Mouse (Mus musculus) stomach, postnatal 0 days (tissue): Measurements from ENCODE around the gene Slc1a3. TPM values are rescaled to one million over a fixed set of nuclear protein-coding genes. Genes with fewer than 3 reads are reported as not detected.

Experiments used
- ATAC-seq: fragments of 200-750 bp; cut with Nextera tagmentation; 2 replicates; pipeline ENCODE4 v1.8.0; 2017; ENCODE audit not compliant: low FRiP score, low TSS enrichment
- DNase-seq: peaks from one replicate; pipeline ENCODE4 v3.0.0-alpha.2; 2016; ENCODE audit warnings: low spot score
- H3K27ac ChIP-seq: fragments of 300-500 bp; sonication (generic); replicated peaks from 2 replicates; pipeline ENCODE4 v1.5.1; 2014; ENCODE audit warnings: mild to moderate bottlenecking, control low read depth
- H3K27me3 ChIP-seq: fragments of 300-500 bp; sonication (generic); 2 replicates; pipeline ENCODE4 v1.6.1; 2014; ENCODE audit warnings: low read length; ENCODE audit not compliant: control insufficient read depth, insufficient read depth
- H3K36me3 ChIP-seq: fragments of 300-500 bp; sonication (generic); 2 replicates; pipeline ENCODE4 v1.6.1; 2014; ENCODE audit warnings: low read length, mixed read lengths; ENCODE audit not compliant: control insufficient read depth, insufficient read depth
- H3K4me1 ChIP-seq: fragments of 300-500 bp; sonication (generic); replicated peaks from 2 replicates; pipeline ENCODE4 v1.6.1; 2014; ENCODE audit warnings: antibody characterized with exemption; ENCODE audit not compliant: control insufficient read depth, insufficient read depth
- H3K4me2 ChIP-seq: fragments of 300-500 bp; sonication (generic); replicated peaks from 2 replicates; pipeline ENCODE4 v1.6.1; 2014; ENCODE audit warnings: low read depth, mild to moderate bottlenecking, control low read depth, moderate library complexity
- H3K4me3 ChIP-seq: fragments of 300-500 bp; sonication (generic); 2 replicates; pipeline ENCODE4 v1.5.1; 2014; ENCODE audit warnings: low read depth, low read length, control low read depth
- H3K9ac ChIP-seq: fragments of 300-500 bp; sonication (generic); 2 replicates; pipeline ENCODE4 v1.6.1; 2014; ENCODE audit warnings: mild to moderate bottlenecking, low read length, control low read depth, mixed read lengths
- H3K9me3 ChIP-seq: fragments of 300-500 bp; sonication (generic); 2 replicates; pipeline ENCODE4 v1.6.1; 2016; ENCODE audit warnings: low read length; ENCODE audit not compliant: control insufficient read depth
- CTCF ChIP-seq: IDR thresholded peaks from 2 replicates; pipeline ENCODE4 v1.5.1; 2016; ENCODE audit warnings: antibody characterized with exemption, low read depth, mild to moderate bottlenecking, moderate library complexity
- EP300 ChIP-seq: optimal IDR thresholded peaks from 2 replicates; pipeline ENCODE3; 2016; ENCODE audit warnings: antibody characterized with exemption
- WGBS: fragments of 180-500 bp; shearing (Covaris S2); extraction: QIAGEN DNeasy Blood & Tissue Kit; methylation state at CpG from one replicate; pipeline ENCODE4 v1.1.7; 2014; 5-methylcytosine and 5-hydroxymethylcytosine counted together
- polyA plus RNA-seq: library from polyadenylated mRNA; unstranded; fragments of >200 nt; fragmentation: Nextera tagmentation; extraction: Ambion mirVana; gene quantifications from 2 replicates; pipeline ENCODE4 v1.2.1, GENCODE M21; 2015

Gene Slc1a3
- polyA plus RNA-seq, 1 experiment from 2014 or later = 4.8 TPM

DNA sequence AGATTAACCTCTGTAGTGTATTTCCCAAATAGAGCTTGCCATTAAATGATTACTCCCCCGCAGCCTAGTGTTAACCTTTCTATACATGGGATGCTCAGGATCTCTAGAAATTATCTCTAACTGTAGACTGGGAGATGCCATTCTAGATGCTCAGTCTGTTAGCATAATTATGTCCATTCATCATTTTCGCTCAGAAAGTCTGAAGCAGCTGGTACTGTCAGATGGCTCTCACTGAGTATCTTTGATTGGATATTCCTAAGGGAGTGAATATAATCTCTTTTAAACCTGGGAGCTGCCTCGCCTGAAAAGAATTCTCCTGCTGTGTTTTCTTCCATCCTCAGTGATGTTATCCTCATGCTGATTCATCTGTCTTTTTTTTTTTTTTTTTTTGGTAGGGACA, 76.2 kb downstream of the Slc1a3 start:
- Histone ChIP-seq H3K27ac (no peak overlapping the region), H3K4me3 (no peak overlapping the region), H3K27me3 (no peaks in the 10 kb centered on the region), H3K36me3 (no peaks in the 10 kb centered on the region), H3K9me3 (no peaks in the 10 kb centered on the region), H3K4me1 (no peaks in the 10 kb centered on the region), H3K4me2 (no peak overlapping the region), H3K9ac (no peak overlapping the region)
- WGBS = 85% methylated on average over 3 of the region's 3 CpGs
- TF ChIP-seq EP300 (no peak), CTCF (no peak)
- no peak for ATAC-seq
- no peak for DNase-seq

DNA sequence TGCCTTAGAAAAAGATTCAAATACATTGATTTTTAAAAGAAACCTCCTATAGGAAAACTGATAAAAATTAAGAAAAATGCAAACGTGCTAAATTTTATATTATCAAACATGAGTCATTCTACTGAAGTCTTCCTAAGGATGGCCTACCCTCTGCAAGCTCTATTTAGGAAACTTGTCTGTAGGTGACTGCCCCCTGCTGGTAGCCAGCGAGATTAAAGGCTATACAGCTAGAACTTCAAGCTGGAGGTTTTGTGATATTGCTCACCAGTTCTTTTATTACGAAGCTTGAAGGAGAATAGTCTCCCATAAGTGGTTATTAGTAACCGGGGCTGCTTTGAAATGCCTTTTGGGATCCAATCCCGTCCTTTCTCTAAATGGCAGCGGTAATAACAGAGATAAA, 77.2 kb downstream of the Slc1a3 start:
- H3K4me3 ChIP-seq = no peak overlapping the region
- DNase-seq = peak; percentile 44
- ATAC-seq = no peak

DNA sequence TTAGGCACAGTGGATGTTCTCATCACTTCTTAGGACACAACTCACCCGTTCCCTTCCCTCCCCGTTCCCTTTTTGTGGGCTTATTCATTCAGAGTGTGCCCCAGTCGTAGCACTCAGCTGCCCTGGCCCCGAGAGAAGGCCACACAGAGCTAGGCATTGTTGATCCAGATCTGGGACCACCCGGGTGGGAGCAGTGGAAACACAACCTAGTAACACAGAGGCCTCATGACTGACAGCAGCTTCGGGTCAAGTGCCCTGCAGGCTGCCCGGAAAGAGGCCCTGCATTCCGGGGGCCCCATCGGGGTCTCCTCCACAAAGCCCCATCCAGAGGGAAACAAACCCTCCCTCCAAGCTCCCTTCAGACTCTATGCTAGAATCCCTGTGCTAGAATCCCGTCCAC, 78.2 kb downstream of the Slc1a3 start:
- no peak for ATAC-seq
- H3K27me3 ChIP-seq = no peaks in the 10 kb centered on the region
- H3K9ac ChIP-seq = no peak overlapping the region
- TF ChIP-seq EP300 (no peak), CTCF (no peak)
- no peaks in the 10 kb centered on the region for H3K36me3 ChIP-seq
- H3K4me1 ChIP-seq = no peaks in the 10 kb centered on the region
- WGBS = 39% methylated on average over 10 of the region's 10 CpGs
- H3K9me3 ChIP-seq = no peaks in the 10 kb centered on the region
- no peak overlapping the region for H3K4me3 ChIP-seq
- H3K4me2 ChIP-seq = no peak overlapping the region
- no peak for DNase-seq
- no peak overlapping the region for H3K27ac ChIP-seq

More for the DNA sequence above, 77.2 kb downstream of the Slc1a3 start:
- 70% methylated on average over 6 of the region's 6 CpGs for WGBS
- no peaks in the 10 kb centered on the region for H3K36me3 ChIP-seq
- no peak overlapping the region for H3K4me2 ChIP-seq
- H3K9me3 ChIP-seq = no peaks in the 10 kb centered on the region
- no peaks in the 10 kb centered on the region for H3K27me3 ChIP-seq
- H3K4me1 ChIP-seq = no peaks in the 10 kb centered on the region
- no peak overlapping the region for H3K27ac ChIP-seq
- no peak overlapping the region for H3K9ac ChIP-seq
- TF ChIP-seq CTCF (peak; percentile 76), EP300 (no peak)

DNA sequence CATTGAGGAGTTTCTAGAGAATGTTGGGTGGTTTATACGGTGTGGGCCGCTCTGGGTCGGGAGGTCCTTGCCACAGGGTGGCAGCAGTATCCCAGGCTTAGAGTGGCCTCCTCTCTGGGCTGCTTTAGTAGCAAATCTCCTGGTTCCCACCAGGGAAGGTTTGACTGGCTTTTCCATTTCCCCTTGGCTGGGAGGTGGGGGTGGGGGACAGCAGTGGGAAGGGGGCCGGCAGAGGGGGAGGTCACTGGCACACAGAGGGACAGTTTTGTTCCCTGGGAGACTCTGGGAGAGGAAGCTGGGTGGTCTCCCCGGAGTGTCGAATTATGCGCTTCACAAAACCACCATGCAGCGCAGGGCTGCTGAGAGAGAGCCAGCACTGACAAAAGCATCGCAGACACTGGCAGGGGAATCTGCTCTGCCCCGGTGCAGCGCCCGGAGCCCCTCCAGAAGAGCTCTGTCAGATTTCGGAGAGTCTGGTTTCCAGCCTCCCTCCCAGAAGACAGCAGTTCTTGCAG, 81.2 kb downstream of the Slc1a3 start:
- H3K4me2 ChIP-seq = peak overlapping the region; percentile 59
- H3K36me3 ChIP-seq = no peaks in the 10 kb centered on the region
- no peaks in the 10 kb centered on the region for H3K9me3 ChIP-seq
- peak overlapping the region; percentile 32 for H3K4me3 ChIP-seq
- ATAC-seq (peak; percentile 86), DNase-seq (peak; percentile 74)
- no peak overlapping the region for H3K27ac ChIP-seq
- peak overlapping the region; percentile 38; the same call in 1 of the 2 replicates for H3K9ac ChIP-seq
- H3K4me1 ChIP-seq = no peaks in the 10 kb centered on the region
- no peak for TF ChIP-seq EP300
- peak; percentile 84 for TF ChIP-seq CTCF
- no peaks in the 10 kb centered on the region for H3K27me3 ChIP-seq
- 1% methylated on average over 13 of the region's 13 CpGs for WGBS

DNA sequence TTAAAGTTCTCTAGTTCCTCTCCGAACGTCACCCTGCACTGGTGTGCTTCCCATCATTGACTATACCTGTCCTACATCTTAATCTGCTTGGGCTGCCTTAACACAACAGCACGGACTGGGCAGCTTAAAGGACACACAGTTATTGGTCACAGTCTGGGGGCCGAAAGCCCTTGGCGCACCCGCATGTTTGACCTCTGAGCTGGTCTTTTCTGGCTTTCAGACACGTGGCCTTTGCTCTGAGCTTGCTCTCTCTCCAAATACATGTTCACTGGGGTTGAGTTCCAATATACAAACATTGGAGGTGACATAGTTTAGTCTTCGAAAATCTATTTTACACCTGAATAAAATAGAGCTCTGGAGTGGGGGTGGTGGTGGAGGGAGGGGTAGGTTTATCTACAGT, 82.4 kb downstream of the Slc1a3 start:
- no peak overlapping the region for H3K4me3 ChIP-seq
- 67% methylated on average over 8 of the region's 8 CpGs for WGBS

DNA sequence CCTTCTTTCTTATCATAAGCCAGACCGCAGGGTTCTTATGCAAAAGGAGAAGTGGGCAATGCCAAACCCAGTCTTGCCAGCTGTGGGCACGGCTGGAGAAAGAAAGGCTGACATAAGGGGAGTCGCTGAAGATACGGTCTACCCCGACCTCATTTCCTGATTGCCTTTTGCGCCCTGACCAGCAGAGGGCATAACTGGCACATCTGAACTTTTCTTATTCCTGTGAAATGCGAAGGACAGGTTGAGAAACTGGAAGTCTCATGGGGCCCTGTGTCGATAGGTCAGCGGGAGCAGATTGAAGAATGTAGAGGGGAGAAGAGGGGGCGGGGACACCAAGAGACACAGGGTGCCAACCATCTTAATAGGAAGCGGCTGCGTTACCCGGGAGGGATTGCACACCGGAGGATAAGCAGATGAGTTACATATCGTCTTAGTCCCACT, 83.4 kb downstream of the Slc1a3 start:
- ATAC-seq (peak; percentile 49), DNase-seq (peak; percentile 73)
- Histone ChIP-seq H3K36me3 (no peaks in the 10 kb centered on the region), H3K4me3 (peak overlapping the region; percentile 37), H3K9ac (no peak overlapping the region), H3K4me1 (no peaks in the 10 kb centered on the region), H3K27me3 (no peaks in the 10 kb centered on the region), H3K4me2 (peak overlapping the region; percentile 75), H3K27ac (no peak overlapping the region), H3K9me3 (no peaks in the 10 kb centered on the region)
- WGBS = 3% methylated on average over 15 of the region's 15 CpGs
- peak; percentile 90 for TF ChIP-seq CTCF
- no peak for TF ChIP-seq EP300

More for the DNA sequence above, 82.4 kb downstream of the Slc1a3 start:
- ATAC-seq (no peak), DNase-seq (no peak)
- TF ChIP-seq CTCF = no peak
- H3K27me3 ChIP-seq = no peaks in the 10 kb centered on the region
- H3K9me3 ChIP-seq = no peaks in the 10 kb centered on the region
- H3K4me1 ChIP-seq = no peaks in the 10 kb centered on the region
- no peak overlapping the region for H3K4me2 ChIP-seq
- H3K36me3 ChIP-seq = no peaks in the 10 kb centered on the region
- no peak overlapping the region for H3K27ac ChIP-seq
- no peak overlapping the region for H3K9ac ChIP-seq
